Mouse (Mus musculus) adrenal gland, postnatal 36 days (tissue): ENCODE measurements around the gene Hist1h3e. TPM values are rescaled to one million over a fixed set of nuclear protein-coding genes. Genes with fewer than 3 reads are reported as not detected.
"Not testable (repeated sequence)": the region's sequence is repeated elsewhere in the genome, so short reads cannot be mapped to it uniquely, and the experiment has no call there.

ENCODE experiments used
- DNase-seq, 2 experiments: peaks; one replicate each; pipeline ENCODE4 v3.0.0; 2021; ENCODE audit warnings: mixed read lengths in 1 of 2
- total RNA-seq, 2 experiments: library from RNA; stranded (reverse); gene quantifications; 2 replicates each; pipeline ENCODE4 v1.2.3; 2021

Hist1h3e gene
- total RNA-seq, 2 experiments from 2014 or later: 56.1 to 72.9 TPM

DNA sequence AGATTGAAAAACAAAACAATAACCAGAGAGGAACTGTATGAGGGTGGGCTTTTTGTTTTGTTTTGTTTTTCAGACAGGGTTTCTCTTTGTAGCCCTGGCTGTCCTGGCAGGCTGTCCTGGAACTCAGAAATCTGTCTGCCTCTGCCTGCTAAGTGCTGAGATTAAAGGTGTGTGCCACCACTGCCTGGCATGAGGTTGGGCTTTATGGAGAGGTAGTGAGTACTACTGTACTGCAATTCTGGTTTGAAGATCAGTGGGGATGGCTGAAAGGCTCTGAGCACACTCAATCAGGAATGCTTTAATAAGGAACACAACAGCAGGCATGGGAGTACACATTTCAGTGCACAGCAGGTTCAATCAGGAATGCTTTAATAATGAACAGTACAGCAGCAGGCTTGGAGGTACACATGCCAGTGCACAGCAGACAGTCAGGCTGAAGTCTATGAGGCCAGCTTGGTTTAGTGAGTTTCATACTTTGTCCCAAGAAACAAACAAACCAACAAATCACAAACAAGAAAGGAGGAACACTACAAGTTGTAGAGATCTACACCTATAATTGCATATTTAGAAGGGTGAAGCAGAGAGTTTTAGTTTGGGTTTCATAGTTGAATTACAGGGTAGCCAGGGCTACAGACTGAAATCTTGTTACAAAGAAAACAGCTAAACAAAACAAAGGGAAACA is 21.4 kb upstream of the Hist1h3e start:
- no peak for DNase-seq

DNA sequence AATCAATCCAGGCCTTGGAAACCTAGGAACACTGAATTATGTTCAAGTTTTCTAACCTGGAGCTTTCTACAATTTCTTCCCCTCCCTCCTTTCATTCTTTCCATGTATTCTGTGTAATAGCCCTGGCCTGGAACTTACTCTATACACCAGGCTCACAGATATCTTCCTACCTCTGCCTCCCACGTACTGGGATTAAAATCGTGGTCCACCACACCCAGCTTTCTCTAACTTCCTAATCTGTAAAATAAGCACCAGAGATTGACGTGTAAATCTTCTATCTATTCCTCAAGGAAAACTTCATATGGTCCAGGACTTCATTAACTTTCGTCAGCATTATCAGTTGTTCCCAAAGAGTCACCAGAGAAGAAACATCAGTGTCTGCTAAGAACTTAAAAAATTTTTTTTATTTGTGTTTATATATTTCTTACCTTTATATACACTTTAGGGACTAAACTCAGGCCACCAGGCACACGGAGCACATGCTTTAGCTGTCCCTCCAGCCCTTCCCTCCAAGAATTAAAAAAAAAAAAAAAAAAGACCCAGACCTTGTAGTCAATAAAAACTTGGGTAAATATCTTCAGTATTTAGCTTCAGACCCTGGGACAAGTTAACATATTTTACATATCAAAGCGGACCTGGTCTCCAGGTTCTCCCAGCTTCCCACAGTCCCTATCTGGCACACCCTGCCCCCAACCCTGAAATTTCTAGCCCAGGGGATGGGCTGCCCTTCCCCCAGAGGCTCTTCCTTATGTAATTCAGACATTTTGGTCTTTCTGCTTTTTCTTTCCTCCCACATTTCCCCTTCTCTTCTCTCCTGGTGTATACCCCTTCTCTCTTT is 20.3 kb upstream of the Hist1h3e start:
- no peak for DNase-seq

DNA sequence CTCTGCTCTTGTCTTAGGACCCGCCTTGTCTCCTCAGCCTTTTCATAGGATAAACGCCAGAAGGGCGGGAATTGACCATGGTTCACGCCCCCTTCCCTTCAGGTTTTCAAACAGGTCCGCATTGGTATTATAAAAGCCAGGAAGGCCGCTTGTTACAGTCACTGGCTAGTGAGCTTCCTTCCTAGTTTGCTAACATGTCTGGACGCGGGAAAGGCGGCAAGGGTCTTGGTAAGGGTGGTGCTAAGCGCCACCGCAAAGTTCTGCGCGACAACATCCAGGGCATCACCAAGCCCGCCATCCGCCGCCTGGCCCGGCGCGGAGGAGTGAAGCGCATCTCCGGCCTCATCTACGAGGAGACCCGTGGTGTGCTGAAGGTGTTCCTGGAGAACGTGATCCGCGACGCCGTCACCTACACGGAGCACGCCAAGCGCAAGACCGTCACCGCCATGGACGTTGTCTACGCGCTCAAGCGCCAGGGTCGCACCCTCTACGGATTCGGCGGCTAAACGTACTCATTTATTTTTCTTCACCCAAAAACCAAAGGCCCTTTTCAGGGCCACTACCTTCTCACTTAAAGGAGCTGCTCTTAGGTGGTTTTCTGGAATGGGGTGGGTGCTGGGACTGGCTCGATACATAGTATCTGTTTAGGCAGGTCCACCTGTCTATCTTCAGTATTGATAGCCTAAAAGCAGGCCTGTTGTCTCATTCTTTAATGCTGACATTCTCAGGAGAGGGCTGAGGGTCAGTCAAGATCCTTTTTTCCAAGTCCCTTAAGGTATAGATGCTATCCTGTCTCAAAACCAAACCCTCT is 19.4 kb upstream of the Hist1h3e start, which contains the start of gene Hist1h4d:
Hist1h4d (plus strand) TSS at position 191 of the 811 bp plus-strand sequence.
- DNase-seq: peak; percentile 92 to 94

- no peak for DNase-seq
Observed at GRCm38 (mm10) chr13:23577835-23578234, 15.7 kb upstream of the Hist1h3e start.

DNA sequence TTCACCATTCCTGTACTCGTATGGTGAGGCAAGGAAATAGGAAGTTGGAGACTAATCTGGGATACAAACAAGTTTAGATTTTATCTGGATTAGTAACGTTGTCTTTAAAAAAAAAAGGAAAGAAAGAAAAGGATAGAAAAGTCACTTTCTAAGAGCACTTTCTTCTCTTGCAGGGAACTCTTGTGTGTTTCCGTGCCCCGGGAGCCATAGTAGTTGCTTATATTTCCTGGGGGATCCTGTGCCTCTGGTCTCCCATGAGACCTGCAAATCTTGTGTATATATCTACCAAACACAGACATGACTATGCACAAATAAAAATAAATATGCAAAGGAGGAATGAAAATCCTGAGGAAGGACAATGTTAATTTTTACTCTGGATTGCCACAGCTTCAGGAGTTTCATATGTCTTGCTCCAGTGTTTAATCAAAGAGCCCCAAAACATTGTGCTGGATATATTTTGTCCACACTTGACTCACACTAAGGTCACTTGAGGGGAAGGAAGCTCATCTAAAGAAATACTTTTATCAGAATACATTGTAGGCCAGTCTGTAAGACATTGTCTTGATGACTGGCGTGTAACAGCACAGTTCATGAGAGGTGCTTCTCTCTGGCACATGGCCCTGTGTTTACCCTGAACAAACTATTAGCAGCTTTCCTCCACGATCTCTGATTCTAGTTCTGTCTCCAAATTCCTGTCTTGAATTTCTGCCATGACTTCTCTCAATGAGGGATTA is 14.9 kb upstream of the Hist1h3e start:
- no peak for DNase-seq

GRCm38 (mm10) chr13:23576351-23576881 is 14.2 kb upstream of the Hist1h3e start:
- DNase-seq: no peak

DNA sequence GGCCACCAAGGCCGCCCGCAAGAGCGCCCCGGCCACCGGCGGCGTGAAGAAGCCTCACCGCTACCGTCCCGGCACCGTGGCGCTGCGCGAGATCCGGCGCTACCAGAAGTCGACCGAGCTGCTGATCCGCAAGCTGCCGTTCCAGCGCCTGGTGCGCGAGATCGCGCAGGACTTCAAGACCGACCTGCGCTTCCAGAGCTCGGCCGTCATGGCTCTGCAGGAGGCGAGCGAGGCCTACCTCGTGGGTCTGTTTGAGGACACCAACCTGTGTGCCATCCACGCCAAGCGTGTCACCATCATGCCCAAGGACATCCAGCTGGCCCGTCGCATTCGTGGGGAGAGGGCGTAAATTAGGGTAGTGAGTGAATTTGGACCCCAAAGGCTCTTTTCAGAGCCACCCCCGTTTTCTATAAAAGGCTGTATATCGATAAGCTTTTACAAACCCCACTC is 13.7 kb upstream of the Hist1h3e start:
- not testable (repeated sequence) for DNase-seq

DNA sequence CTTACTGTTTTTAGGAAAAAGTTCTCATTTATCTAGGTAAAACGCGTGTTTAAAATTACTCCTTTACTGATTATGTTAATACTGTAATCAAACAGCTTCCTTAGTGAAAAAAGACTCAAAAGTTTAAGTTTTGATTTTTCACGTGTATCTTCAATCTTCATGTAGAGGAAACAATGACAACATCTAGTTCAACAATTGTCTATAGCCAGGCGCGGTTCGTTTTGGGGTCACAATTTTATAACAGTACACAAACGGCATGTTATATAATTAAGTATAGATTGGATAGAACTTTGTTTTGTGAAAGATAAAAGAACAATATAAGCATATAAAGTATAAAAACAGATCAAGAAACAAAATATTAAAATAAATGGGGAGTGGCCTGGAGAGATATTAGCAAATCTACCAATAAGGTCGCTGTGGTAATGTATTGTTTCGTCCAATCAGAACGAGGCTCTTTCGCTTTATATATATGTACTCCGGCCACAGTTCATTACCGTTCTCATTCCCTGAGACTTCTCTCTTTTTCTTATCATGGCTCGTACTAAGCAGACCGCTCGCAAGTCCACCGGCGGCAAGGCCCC is 13.2 kb upstream of the Hist1h3e start, which contains the start of gene Hist1h3d:
Hist1h3d (plus strand) TSS at position 493 of the 581 bp plus-strand sequence.
- DNase-seq: no peak

DNA sequence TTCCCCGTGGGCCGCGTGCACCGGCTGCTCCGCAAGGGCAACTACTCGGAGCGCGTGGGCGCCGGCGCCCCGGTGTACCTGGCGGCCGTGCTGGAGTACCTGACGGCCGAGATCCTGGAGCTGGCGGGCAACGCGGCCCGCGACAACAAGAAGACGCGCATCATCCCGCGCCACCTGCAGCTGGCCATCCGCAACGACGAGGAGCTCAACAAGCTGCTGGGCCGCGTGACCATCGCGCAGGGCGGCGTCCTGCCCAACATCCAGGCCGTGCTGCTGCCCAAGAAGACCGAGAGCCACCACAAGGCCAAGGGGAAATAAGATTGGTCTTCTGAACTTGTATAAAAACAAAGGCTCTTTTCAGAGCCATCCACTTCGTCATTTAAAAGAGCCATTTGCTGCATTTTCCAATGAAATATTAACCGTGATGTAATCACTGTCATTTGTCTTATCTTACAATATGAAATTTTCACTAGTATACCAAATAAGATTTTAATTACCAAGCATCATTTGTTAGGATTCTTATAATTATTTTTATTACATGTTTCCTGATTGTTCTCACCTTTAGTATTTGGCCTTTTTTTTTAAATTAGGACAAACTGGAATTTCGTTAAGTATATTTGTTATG is 12.5 kb upstream of the Hist1h3e start:
- DNase-seq: not testable (repeated sequence)

- peak; percentile 78 to 83 for DNase-seq
Observed at GRCm38 (mm10) chr13:23573898-23574524, 11.8 kb upstream of the Hist1h3e start, which contains the start of the genes Hist1h2bf and Hist1h2ad. Gene Hist1h2bf (minus strand): TSS chr13:23574196. Gene Hist1h2ad (plus strand): TSS chr13:23574381.

DNA sequence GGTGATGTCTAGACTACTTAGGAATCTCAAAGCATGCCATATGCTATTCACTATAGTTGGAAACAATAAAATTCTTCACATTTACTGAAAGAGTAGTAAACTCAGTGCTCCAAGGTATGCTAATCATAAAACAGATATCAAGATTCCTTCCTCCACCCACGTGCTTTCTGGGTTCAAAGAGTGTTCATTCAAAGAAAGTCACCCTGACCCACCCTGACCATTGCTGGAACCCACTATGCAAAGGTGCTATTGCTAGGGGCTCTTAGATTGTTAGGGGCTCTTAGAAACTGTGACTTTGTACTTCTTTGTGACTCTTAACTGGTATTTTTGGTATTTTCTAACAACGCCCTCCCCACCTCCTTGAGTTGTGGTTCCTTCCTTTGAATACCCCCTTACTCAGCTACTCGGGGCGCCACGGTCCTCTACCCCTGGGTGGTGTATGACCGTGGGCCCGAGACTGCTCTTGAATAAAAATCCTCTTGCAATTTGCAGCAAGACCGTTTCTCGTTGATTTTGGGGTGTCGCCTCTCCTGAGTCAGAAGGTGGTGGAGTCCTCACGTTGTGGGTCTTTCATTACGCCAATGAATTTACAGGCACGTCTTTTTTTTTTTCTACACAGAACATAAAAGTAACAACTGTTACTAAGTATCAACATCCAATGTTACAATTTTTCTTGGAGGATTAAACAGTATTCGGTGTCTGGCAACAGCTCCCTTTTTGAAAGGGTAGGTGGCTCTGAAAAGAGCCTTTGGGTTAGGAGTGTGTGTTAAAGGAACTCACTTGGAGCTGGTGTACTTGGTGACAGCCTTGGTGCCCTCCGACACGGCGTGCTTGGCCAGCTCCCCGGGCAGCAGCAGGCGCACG is 11.1 kb upstream of the Hist1h3e start:
- not testable (repeated sequence) for DNase-seq

GRCm38 (mm10) chr13:23572218-23573033 is 10.3 kb upstream of the Hist1h3e start:
- DNase-seq: no peak

DNA sequence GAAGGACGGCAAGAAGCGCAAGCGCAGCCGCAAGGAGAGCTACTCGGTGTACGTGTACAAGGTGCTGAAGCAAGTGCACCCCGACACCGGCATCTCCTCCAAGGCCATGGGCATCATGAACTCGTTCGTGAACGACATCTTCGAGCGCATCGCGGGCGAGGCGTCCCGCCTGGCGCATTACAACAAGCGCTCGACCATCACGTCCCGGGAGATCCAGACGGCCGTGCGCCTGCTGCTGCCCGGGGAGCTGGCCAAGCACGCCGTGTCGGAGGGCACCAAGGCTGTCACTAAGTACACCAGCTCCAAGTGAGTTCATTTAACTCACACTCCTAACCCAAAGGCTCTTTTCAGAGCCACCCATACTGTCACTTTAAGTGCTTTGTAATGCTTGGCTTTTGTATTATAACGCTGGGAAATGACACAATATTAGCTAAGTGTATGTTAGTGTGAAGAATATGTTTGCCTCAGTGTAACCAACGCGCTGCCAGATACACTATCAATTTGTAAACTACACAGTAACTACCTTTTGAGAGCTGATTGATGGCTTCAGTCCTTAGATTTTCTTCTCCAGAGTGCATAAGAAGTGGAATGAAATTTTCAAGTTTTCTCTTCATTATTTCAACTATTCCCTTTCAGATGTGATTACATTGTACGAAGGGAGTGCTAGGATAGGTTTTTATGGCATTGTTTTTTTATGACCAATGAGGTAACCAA is 9.5 kb upstream of the Hist1h3e start:
- DNase-seq: not testable (repeated sequence)

GRCm38 (mm10) chr13:23571022-23571503 is 8.9 kb upstream of the Hist1h3e start, which contains the start of the genes Hist1h2ae and Hist1h2bg:
Gene Hist1h2ae (minus strand): TSS chr13:23571220.
Gene Hist1h2bg (plus strand): TSS chr13:23571396.
- DNase-seq: peak; percentile 53

DNA sequence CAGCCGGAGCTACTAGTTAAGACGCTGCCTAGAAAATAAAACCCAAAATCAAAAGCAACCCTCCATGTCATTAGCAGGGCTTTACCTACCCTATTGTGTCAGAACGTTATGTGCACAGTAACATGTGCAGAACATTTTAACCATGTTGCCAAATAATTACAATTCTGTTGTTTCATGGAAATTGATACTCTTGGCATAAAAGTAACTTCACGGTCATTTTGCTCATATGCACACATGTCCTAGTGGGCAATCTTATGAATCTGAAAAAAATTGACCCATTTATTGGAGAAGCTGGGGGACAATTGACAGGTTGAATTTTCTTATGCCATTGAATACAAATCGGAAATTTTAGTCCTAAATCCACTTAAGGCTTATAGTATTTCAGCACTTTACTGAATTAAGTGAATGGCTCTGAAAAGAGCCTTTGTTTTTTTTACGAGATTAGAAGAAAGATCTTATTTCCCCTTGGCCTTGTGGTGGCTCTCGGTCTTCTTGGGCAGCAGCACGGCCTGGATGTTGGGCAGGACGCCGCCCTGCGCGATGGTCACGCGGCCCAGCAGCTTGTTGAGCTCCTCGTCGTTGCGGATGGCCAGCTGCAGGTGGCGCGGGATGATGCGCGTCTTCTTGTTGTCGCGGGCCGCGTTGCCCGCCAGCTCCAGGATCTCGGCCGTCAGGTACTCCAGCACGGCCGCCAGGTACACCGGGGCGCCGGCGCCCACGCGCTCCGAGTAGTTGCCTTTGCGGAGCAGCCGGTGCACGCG is 8.3 kb upstream of the Hist1h3e start:
- not testable (repeated sequence) for DNase-seq

DNA sequence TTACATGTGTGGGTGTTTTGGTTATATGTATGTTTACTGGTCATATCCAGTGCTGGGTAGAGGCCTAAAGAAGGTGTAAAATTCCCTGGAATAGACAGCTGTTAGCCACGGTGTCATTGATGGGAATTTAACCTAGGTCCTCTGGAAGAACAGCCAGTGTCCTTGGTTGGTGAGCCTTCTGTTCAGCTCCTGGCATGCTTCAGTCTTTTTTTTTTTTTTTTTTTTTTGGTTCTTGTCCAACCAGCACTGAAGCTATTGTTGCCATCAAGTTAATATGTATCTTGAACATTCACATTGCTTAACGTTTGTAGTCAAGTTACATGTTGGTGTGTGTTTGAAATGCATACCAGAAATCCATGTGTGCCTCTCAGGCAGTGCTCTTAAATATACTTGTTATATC is 2.3 kb upstream of the Hist1h3e start:
- no peak for DNase-seq
